Mouse (Mus musculus) 416B (cell line): ENCODE data around the gene Dtx1.

Experiments used
- DNase-seq: peaks from one replicate; pipeline ENCODE4 v3.0.0; 2011; ENCODE audit warnings: low read depth

Dtx1 gene

GRCm38 (mm10) chr5:120635633-120636032 lies 76.1 kb downstream of the Dtx1 start:
- no peak for DNase-seq

GRCm38 (mm10) chr5:120634860-120635259 lies 76.9 kb downstream of the Dtx1 start:
- no peak for DNase-seq

GRCm38 (mm10) chr5:120634131-120634530 lies 77.6 kb downstream of the Dtx1 start, which contains the start of gene Cfap73:
Gene Cfap73 (minus strand): TSS chr5:120634235.
- DNase-seq, result no peak

GRCm38 (mm10) chr5:120631892-120632291 lies 79.8 kb downstream of the Dtx1 start:
- no peak for DNase-seq

GRCm38 (mm10) chr5:120631128-120631527 lies 80.6 kb downstream of the Dtx1 start:
- DNase-seq, result no peak
